Mouse (Mus musculus) liver, embryonic 11.5 days (tissue): Measurements from ENCODE around the gene Cyp46a1. TPM values are rescaled to one million over a fixed set of nuclear protein-coding genes. Genes with fewer than 3 reads are reported as not detected.

Experiments
- ATAC-seq: fragments of 200-750 bp; cut with Nextera tagmentation; replicated peaks from 2 replicates; pipeline ENCODE4 v1.8.0; 2017; ENCODE audit warnings: moderate number of reproducible peaks, mild to moderate bottlenecking, moderate TSS enrichment, moderate library complexity; ENCODE audit not compliant: low FRiP score
- DNase-seq: peaks from one replicate; pipeline ENCODE4 v3.0.0-alpha.2; 2017; ENCODE audit warnings: low spot score
- H3K27ac ChIP-seq: fragments of 300-500 bp; sonication (generic); 2 replicates; pipeline ENCODE4 v1.5.1; 2014; ENCODE audit warnings: mild to moderate bottlenecking, low read depth, low read length, control low read depth
- H3K27me3 ChIP-seq: fragments of 300-500 bp; sonication (generic); replicated peaks from 2 replicates; pipeline ENCODE4 v1.6.1; 2014; ENCODE audit warnings: low read length, mixed read lengths; ENCODE audit not compliant: control insufficient read depth, insufficient read depth
- H3K36me3 ChIP-seq: fragments of 300-500 bp; sonication (generic); 2 replicates; pipeline ENCODE4 v1.6.1; 2014; ENCODE audit warnings: mild to moderate bottlenecking, low read length, moderate library complexity, mixed read lengths; ENCODE audit not compliant: control insufficient read depth, insufficient read depth
- H3K4me1 ChIP-seq: fragments of 300-500 bp; sonication (generic); replicated peaks from 2 replicates; pipeline ENCODE4 v1.6.1; 2014; ENCODE audit warnings: low read length, mixed read lengths; ENCODE audit not compliant: control insufficient read depth, insufficient read depth
- H3K4me2 ChIP-seq: fragments of 300-500 bp; sonication (generic); 2 replicates; pipeline ENCODE4 v1.6.1; 2014; ENCODE audit warnings: mild to moderate bottlenecking, control low read depth, moderate library complexity
- H3K4me3 ChIP-seq: fragments of 300-500 bp; sonication (generic); 2 replicates; pipeline ENCODE4 v1.5.1; 2014; ENCODE audit warnings: low read depth, low read length, control low read depth
- H3K9ac ChIP-seq: fragments of 300-500 bp; sonication (generic); 2 replicates; pipeline ENCODE4 v1.6.1; 2014; ENCODE audit warnings: low read depth, low read length, control low read depth
- H3K9me3 ChIP-seq: fragments of 300-500 bp; sonication (generic); 2 replicates; pipeline ENCODE4 v1.6.1; 2016; ENCODE audit warnings: low read length, inconsistent platforms, mixed read lengths; ENCODE audit not compliant: control insufficient read depth
- WGBS: fragments of 180-500 bp; shearing (Covaris S2); extraction: QIAGEN DNeasy Blood & Tissue Kit; methylation state at CpG from one replicate; pipeline ENCODE4 v1.1.7; 2014; 5-methylcytosine and 5-hydroxymethylcytosine counted together
- polyA plus RNA-seq: library from polyadenylated mRNA; unstranded; fragments of >200 nt; fragmentation: Nextera tagmentation; extraction: Ambion mirVana; gene quantifications from 2 replicates; pipeline ENCODE4 v1.2.1, GENCODE M21; 2014

Cyp46a1 gene
- polyA plus RNA-seq, 1 experiment from 2014 or later: 2.2 TPM

- Histone ChIP-seq H3K9me3 (peaks cover 3% of the 10 kb centered on the region; the same call in 1 of the 2 replicates), H3K9ac (no peak overlapping the region), H3K27ac (no peak overlapping the region), H3K4me3 (no peak overlapping the region), H3K4me2 (no peak overlapping the region), H3K27me3 (peaks cover 36% of the 10 kb centered on the region), H3K4me1 (no peaks in the 10 kb centered on the region), H3K36me3 (no peaks in the 10 kb centered on the region)
- DNase-seq (no peak), ATAC-seq (no peak)
These were observed 21.8 kb downstream of the Cyp46a1 start for GRCm38 (mm10) chr12:108355986-108356385.

- H3K4me3 ChIP-seq: no peak overlapping the region
- H3K9ac ChIP-seq: no peak overlapping the region
- ATAC-seq (peak; percentile 40; the same call in 1 of the 2 replicates), DNase-seq (peak; percentile 69)
- H3K9me3 ChIP-seq: no peaks in the 10 kb centered on the region
- H3K36me3 ChIP-seq: no peaks in the 10 kb centered on the region
- H3K27me3 ChIP-seq: no peaks in the 10 kb centered on the region
- H3K4me1 ChIP-seq: no peaks in the 10 kb centered on the region
- no peak overlapping the region for H3K4me2 ChIP-seq
- WGBS: 9% methylated on average over 5 of the region's 5 CpGs
- H3K27ac ChIP-seq: no peak overlapping the region
These were observed 29.6 kb downstream of the Cyp46a1 start for GRCm38 (mm10) chr12:108363796-108364195.

DNA sequence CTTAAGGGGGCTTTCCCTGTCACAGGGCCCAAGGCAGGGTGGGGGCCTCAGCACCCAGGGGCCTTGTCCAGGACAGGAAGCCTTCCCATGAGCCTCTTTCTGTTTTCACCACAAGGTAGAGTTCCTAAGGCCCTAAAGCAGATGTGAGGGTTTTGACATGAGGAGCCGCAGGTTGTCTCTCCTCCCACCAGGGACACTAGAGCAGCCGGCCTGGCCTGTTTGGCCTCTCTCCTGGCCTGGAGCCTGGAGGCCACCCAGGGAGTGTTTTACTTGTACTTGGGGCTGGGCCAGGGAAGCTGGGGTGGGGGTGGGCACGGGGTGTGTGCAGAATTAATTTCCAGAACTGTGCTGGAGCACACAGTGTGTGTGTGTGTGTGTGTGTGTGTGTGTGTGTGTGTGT is 31.2 kb downstream of the Cyp46a1 start:
- no peak overlapping the region for H3K4me2 ChIP-seq
- H3K27me3 ChIP-seq: no peaks in the 10 kb centered on the region
- no peaks in the 10 kb centered on the region for H3K4me1 ChIP-seq
- 52% methylated on average over 3 of the region's 3 CpGs for WGBS
- H3K27ac ChIP-seq: no peak overlapping the region
- no peak overlapping the region for H3K9ac ChIP-seq
- no peak overlapping the region for H3K4me3 ChIP-seq
- no peak for DNase-seq
- H3K9me3 ChIP-seq: no peaks in the 10 kb centered on the region
- no peaks in the 10 kb centered on the region for H3K36me3 ChIP-seq
- no peak for ATAC-seq

- Histone ChIP-seq H3K4me1 (peaks cover 1% of the 10 kb centered on the region; the same call in 1 of the 2 replicates), H3K4me2 (no peak overlapping the region), H3K36me3 (no peaks in the 10 kb centered on the region), H3K4me3 (no peak overlapping the region), H3K9me3 (no peaks in the 10 kb centered on the region), H3K9ac (no peak overlapping the region), H3K27ac (no peak overlapping the region), H3K27me3 (no peaks in the 10 kb centered on the region)
- ATAC-seq: no peak
- WGBS: 65% methylated on average over 7 of the region's 7 CpGs
- no peak for DNase-seq
These were observed 31.7 kb downstream of the Cyp46a1 start for GRCm38 (mm10) chr12:108365868-108366267.

GRCm38 (mm10) chr12:108367909-108368308 is 33.7 kb downstream of the Cyp46a1 start:
- H3K27me3 ChIP-seq: no peaks in the 10 kb centered on the region
- DNase-seq (no peak), ATAC-seq (no peak)
- no peak overlapping the region for H3K4me3 ChIP-seq
- no peak overlapping the region for H3K4me2 ChIP-seq
- WGBS: 80% methylated on average over 2 of the region's 2 CpGs
- peaks cover 8% of the 10 kb centered on the region for H3K4me1 ChIP-seq
- H3K36me3 ChIP-seq: no peaks in the 10 kb centered on the region
- H3K9me3 ChIP-seq: no peaks in the 10 kb centered on the region
- no peak overlapping the region for H3K27ac ChIP-seq
- no peak overlapping the region for H3K9ac ChIP-seq

- no peak overlapping the region for H3K9ac ChIP-seq
- DNase-seq (no peak), ATAC-seq (no peak)
- H3K4me3 ChIP-seq: no peak overlapping the region
- 70% methylated on average over 5 of the region's 5 CpGs for WGBS
- H3K27ac ChIP-seq: no peak overlapping the region
- no peaks in the 10 kb centered on the region for H3K36me3 ChIP-seq
- H3K27me3 ChIP-seq: no peaks in the 10 kb centered on the region
- no peak overlapping the region for H3K4me2 ChIP-seq
- H3K4me1 ChIP-seq: peaks cover 8% of the 10 kb centered on the region
- H3K9me3 ChIP-seq: no peaks in the 10 kb centered on the region
These were observed 34.7 kb downstream of the Cyp46a1 start for GRCm38 (mm10) chr12:108368921-108369320.

DNA sequence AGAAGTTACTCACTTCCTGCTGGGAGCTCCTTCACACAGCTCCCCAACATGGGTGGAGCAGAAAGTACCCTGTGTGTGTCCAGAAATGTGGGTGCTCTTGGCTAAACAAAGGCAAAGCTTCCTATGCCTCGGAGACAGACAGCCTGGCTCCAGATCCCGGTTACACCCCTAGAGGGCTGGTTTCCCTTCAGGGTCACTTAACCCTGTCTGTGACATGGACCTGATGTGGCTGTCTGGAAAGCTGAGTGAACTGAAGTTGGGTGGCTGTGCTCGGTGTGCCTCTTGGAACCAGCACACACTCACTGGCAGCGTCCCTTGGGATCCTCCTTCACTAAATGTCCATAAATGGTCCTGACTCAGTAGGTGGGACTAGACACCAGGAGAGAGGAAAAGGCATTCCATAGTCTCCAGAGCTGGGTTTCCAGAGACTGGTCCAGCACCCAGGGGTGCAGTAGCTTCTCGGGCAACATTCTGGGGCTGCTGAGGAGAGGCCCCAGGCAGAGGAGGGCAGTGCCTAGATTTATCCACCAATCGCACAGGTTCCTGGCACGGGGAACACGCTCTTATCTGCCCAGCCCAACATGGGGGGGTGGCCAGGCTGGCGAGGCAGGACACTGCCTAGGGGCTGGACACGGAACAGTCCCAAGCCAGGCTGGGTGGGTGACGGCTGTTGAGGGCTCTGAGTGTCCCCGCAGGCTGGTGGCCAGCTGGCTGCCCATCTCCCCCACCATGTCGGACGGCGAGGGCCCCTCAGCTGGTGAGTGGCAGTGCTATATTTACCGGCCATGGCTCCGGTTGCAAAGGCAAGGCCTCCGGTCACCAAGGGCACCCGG is 36.6 kb downstream of the Cyp46a1 start, which contains the start of gene Eml1:
Eml1 (plus strand) TSS at position 362 of the 833 bp plus-strand sequence.
- ATAC-seq: no peak; the same call in 1 of the 2 replicates
- Histone ChIP-seq H3K4me1 (peaks cover 8% of the 10 kb centered on the region), H3K9ac (no peak within 1 kb of the TSS), H3K4me2 (no peak within 1 kb of the TSS), H3K36me3 (no peaks in the 10 kb centered on the region), H3K27me3 (no peaks in the 10 kb centered on the region), H3K9me3 (no peaks in the 10 kb centered on the region), H3K4me3 (no peak within 1 kb of the TSS), H3K27ac (no peak within 1 kb of the TSS)
- DNase-seq: no peak
- WGBS: 59% methylated on average over 19 of the region's 19 CpGs

GRCm38 (mm10) chr12:108371429-108371765 is 37.2 kb downstream of the Cyp46a1 start:
- Histone ChIP-seq H3K27me3 (no peaks in the 10 kb centered on the region), H3K9me3 (no peaks in the 10 kb centered on the region), H3K27ac (no peak overlapping the region), H3K4me3 (no peak overlapping the region), H3K9ac (no peak overlapping the region), H3K4me1 (peaks cover 8% of the 10 kb centered on the region), H3K36me3 (no peaks in the 10 kb centered on the region), H3K4me2 (no peak overlapping the region)
- WGBS: 64% methylated on average over 6 of the region's 6 CpGs
- ATAC-seq: no peak
- DNase-seq: no peak

GRCm38 (mm10) chr12:108372241-108372640 is 38.1 kb downstream of the Cyp46a1 start:
- 81% methylated on average over 17 of the region's 17 CpGs for WGBS
- no peaks in the 10 kb centered on the region for H3K36me3 ChIP-seq
- no peak for DNase-seq
- no peak overlapping the region for H3K27ac ChIP-seq
- no peaks in the 10 kb centered on the region for H3K27me3 ChIP-seq
- H3K4me2 ChIP-seq: no peak overlapping the region
- no peak for ATAC-seq
- H3K4me3 ChIP-seq: no peak overlapping the region
- H3K9ac ChIP-seq: no peak overlapping the region
- H3K9me3 ChIP-seq: no peaks in the 10 kb centered on the region
- H3K4me1 ChIP-seq: peaks cover 8% of the 10 kb centered on the region
